Mouse (Mus musculus) E14TG2a.4 (cell line): Measurements from ENCODE around the gene Tenm2.

Source experiments
- CTCF ChIP-seq: conservative IDR thresholded peaks from 2 replicates; pipeline ENCODE4 v1.5.1; 2014; ENCODE audit warnings: low read length
- NANOG ChIP-seq: IDR thresholded peaks from 2 replicates; pipeline ENCODE4 v1.6.1; 2014; ENCODE audit warnings: borderline replicate concordance, low read length, mixed read lengths
- POU5F1 ChIP-seq: IDR thresholded peaks from 2 replicates; pipeline ENCODE4 v1.6.1; 2014; ENCODE audit warnings: low read length, borderline replicate concordance

DNA sequence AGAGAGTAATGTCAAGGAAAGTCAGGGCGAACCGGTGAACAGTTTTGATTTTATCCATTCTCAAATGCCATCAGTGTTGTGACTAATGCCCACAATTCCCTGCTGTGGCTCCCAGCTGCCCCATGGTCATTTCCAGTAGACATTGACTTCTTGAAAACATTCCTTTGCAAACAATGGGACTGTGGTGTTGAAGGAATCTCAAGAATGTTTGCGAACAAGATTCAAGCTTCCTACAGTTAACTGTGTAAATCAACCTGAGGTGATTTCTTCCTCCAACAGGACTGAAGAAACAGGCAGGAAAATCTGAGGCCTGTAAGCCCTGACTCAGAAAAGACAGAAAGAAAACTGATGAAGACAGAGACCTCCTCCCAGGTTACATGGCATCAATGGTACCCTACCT lies 196.5 kb downstream of the Tenm2 start:
- no peak for TF ChIP-seq POU5F1
- TF ChIP-seq CTCF, result no peak
- TF ChIP-seq NANOG, result no peak
